Mouse (Mus musculus) hindbrain, embryonic 16.5 days (tissue): ENCODE measurements around the gene Ncoa7. TPM values are rescaled to one million over a fixed set of nuclear protein-coding genes. Genes with fewer than 3 reads are reported as not detected.

Experiments used
- ATAC-seq: fragments of 200-750 bp; cut with Nextera tagmentation; 2 replicates; pipeline ENCODE4 v1.8.0; 2017; ENCODE audit warnings: moderate TSS enrichment, moderate library complexity
- H3K27ac ChIP-seq: fragments of 300-500 bp; sonication (generic); 2 replicates; pipeline ENCODE4 v1.5.1; 2014; ENCODE audit warnings: low read depth, mild to moderate bottlenecking, control low read depth, low read length, moderate library complexity
- H3K27me3 ChIP-seq: fragments of 300-500 bp; sonication (generic); replicated peaks from 2 replicates; pipeline ENCODE4 v1.6.1; 2014; ENCODE audit warnings: low read length; ENCODE audit not compliant: control insufficient read depth, insufficient read depth
- H3K36me3 ChIP-seq: fragments of 300-500 bp; sonication (generic); 2 replicates; pipeline ENCODE4 v1.6.1; 2014; ENCODE audit warnings: mild to moderate bottlenecking, low read length, moderate library complexity, mixed read lengths; ENCODE audit not compliant: control insufficient read depth, insufficient read depth
- H3K4me1 ChIP-seq: fragments of 300-500 bp; sonication (generic); 2 replicates; pipeline ENCODE4 v1.6.1; 2014; ENCODE audit warnings: low read depth, low read length; ENCODE audit not compliant: control insufficient read depth, insufficient read depth
- H3K4me2 ChIP-seq: fragments of 300-500 bp; sonication (generic); 2 replicates; pipeline ENCODE4 v1.6.1; 2014; ENCODE audit warnings: mild to moderate bottlenecking, low read length, control low read depth, moderate library complexity
- H3K4me3 ChIP-seq: fragments of 300-500 bp; sonication (generic); 2 replicates; pipeline ENCODE4 v1.5.1; 2014; ENCODE audit warnings: mild to moderate bottlenecking, low read length, control low read depth, moderate library complexity
- H3K9ac ChIP-seq: fragments of 300-500 bp; sonication (generic); 2 replicates; pipeline ENCODE4 v1.6.1; 2014; ENCODE audit warnings: low read depth, mild to moderate bottlenecking, control low read depth, low read length, moderate library complexity
- H3K9me3 ChIP-seq: fragments of 300-500 bp; sonication (generic); 2 replicates; pipeline ENCODE4 v1.6.1; 2014; ENCODE audit warnings: mild to moderate bottlenecking, low read length, moderate library complexity; ENCODE audit not compliant: control insufficient read depth
- WGBS: fragments of 180-500 bp; shearing (Covaris S2); extraction: QIAGEN DNeasy Blood & Tissue Kit; methylation state at CpG from one replicate; pipeline ENCODE4 v1.1.7; 2014; 5-methylcytosine and 5-hydroxymethylcytosine counted together
- polyA plus RNA-seq: library from polyadenylated mRNA; unstranded; fragments of >200 nt; fragmentation: Nextera tagmentation; extraction: Ambion mirVana; gene quantifications from 2 replicates; pipeline ENCODE4 v1.2.1, GENCODE M21; 2015

Ncoa7 gene
- polyA plus RNA-seq, 1 experiment from 2014 or later, result 26.1 TPM

DNA sequence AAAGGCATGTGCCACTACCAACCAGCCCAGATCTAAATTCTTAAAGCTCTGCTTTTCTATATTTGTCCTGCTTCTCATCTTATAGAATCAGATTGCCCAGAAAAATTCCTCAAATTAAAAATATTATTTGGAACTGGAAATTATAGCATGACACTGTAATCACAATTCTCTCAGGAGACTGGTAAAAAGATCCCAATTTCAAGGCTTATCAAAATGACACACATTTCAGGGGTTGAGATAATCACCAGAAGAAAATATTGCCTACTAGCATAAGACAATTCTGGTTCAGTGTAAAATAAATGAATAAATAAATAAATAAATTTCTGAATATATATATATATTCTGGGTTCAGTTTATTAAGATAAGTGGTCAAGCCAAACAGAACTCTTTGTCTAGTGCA lies 193.5 kb downstream of the Ncoa7 start:
- no peak overlapping the region for H3K4me2 ChIP-seq
- no peaks in the 10 kb centered on the region for H3K27me3 ChIP-seq
- ATAC-seq, result no peak
- H3K4me3 ChIP-seq, result no peak overlapping the region
- H3K4me1 ChIP-seq, result no peaks in the 10 kb centered on the region
- H3K9ac ChIP-seq, result no peak overlapping the region
- H3K9me3 ChIP-seq, result no peaks in the 10 kb centered on the region
- H3K27ac ChIP-seq, result no peak overlapping the region
- H3K36me3 ChIP-seq, result peaks cover 2% of the 10 kb centered on the region; the same call in 1 of the 2 replicates

DNA sequence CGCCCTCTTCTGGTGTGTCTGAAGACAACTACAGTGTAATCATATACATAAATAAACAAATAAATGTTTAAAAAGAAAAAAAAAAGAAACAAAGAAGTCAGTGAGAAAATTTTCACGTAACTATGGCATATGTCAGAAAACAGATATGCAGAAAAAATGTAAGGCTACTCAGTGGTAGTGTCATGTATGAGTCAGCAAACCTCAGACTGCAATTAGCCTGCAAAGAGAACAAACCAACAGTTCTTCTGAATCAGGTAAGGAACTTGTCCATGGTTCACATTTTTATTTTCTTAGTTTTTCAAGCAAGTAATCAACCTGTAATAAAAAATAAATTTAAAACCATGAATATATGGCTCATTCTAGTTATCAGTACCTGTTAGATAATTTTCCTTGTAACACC lies 195.0 kb downstream of the Ncoa7 start:
- no peaks in the 10 kb centered on the region for H3K4me1 ChIP-seq
- H3K36me3 ChIP-seq, result peaks cover 2% of the 10 kb centered on the region; the same call in 1 of the 2 replicates
- 69% methylated on average over 2 of the region's 2 CpGs for WGBS
- no peak overlapping the region for H3K27ac ChIP-seq
- no peak overlapping the region for H3K4me2 ChIP-seq
- H3K27me3 ChIP-seq, result no peaks in the 10 kb centered on the region
- no peak overlapping the region for H3K9ac ChIP-seq
- H3K9me3 ChIP-seq, result no peaks in the 10 kb centered on the region
- no peak for ATAC-seq
- no peak overlapping the region for H3K4me3 ChIP-seq

DNA sequence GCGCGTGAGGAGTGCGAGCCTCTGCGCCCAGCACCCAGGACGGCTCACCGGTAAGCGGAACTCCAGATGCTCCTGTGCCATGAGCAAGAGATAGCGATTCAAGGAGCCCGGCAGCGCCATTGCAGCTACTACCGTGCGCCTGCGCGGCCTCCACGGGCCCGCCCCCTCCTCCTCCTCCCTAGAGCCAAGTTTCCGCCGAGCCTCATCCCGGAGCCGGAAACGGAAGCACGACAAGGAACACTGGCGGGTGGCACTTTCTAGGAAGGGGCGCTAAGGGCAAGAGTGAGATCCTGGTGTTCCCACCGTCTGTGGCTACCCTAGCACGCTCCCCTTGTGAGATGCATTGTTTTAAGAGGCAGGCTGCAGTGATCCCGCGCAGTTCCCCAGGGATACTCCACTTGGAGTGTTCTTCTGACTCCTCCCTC lies 202.6 kb downstream of the Ncoa7 start, which contains the start of gene Trmt11:
Gene Trmt11 (minus strand): TSS at position 208 of the 425 bp plus-strand sequence.
- peak within 1 kb of the TSS; percentile 90 for H3K4me2 ChIP-seq
- peak; percentile 98 for ATAC-seq
- H3K27me3 ChIP-seq, result no peaks in the 10 kb centered on the region
- peak within 1 kb of the TSS; percentile 84 for H3K4me3 ChIP-seq
- H3K9ac ChIP-seq, result peak within 1 kb of the TSS; percentile 89
- under 1% methylated on average over 27 of the region's 28 CpGs for WGBS
- H3K9me3 ChIP-seq, result no peaks in the 10 kb centered on the region
- peak within 1 kb of the TSS; percentile 78 for H3K27ac ChIP-seq
- H3K36me3 ChIP-seq, result peaks cover 10% of the 10 kb centered on the region
- H3K4me1 ChIP-seq, result peaks cover 17% of the 10 kb centered on the region

DNA sequence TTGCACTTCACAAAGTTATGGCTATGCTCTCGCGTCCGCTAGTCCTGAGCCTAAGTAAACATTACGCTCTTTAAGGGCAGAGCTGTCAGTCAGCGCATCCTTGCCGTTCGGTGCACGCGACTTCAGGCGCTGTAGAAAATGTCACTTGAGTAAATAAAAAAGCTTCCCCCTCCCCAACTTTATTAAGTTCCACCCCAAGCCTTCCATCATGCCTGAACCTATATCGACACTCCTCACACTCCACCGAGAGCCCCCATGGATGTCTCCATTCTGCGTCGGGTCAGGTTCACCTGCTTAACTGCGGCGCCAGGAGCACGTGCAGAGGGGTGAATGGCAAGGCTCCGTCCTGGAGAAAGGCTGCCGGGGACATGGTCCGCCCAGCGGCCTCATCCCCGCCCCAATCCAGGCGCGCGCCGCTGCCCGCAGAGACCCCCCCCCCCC lies 203.0 kb downstream of the Ncoa7 start:
- no peaks in the 10 kb centered on the region for H3K27me3 ChIP-seq
- H3K36me3 ChIP-seq, result peaks cover 13% of the 10 kb centered on the region
- no peaks in the 10 kb centered on the region for H3K9me3 ChIP-seq
- ATAC-seq, result peak; percentile 86
- H3K4me1 ChIP-seq, result peaks cover 17% of the 10 kb centered on the region
- WGBS, result under 1% methylated on average over 21 of the region's 27 CpGs
- peak overlapping the region; percentile 78 for H3K27ac ChIP-seq
- H3K9ac ChIP-seq, result peak overlapping the region; percentile 89
- peak overlapping the region; percentile 84 for H3K4me3 ChIP-seq
- H3K4me2 ChIP-seq, result peak overlapping the region; percentile 90

DNA sequence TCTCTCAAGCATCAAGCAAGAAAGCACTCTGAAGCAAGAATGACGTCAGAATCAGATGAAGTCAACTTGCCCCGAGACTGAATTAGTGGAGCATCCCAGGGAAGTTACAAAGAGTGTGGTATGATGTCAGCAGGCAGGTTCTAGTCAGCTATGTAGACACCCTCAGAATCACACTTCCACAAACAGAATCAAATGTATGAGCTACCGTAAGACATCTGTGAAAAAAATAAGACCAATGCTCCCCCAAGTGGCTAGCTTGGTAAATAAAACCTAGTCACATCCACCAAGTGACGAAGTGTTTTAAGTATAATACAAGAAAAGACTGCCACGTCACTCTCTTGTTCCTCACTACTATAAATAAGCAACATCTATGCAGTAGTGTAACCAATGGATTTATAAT lies 216.1 kb downstream of the Ncoa7 start:
- H3K36me3 ChIP-seq, result peaks cover 12% of the 10 kb centered on the region
- no peak overlapping the region for H3K4me3 ChIP-seq
- H3K9me3 ChIP-seq, result no peaks in the 10 kb centered on the region
- H3K9ac ChIP-seq, result no peak overlapping the region
- WGBS, result 56% methylated on average over 5 of the region's 5 CpGs
- ATAC-seq, result peak; percentile 45; the same call in 1 of the 2 replicates
- H3K4me2 ChIP-seq, result no peak overlapping the region
- no peak overlapping the region for H3K27ac ChIP-seq
- H3K4me1 ChIP-seq, result no peaks in the 10 kb centered on the region
- H3K27me3 ChIP-seq, result no peaks in the 10 kb centered on the region

DNA sequence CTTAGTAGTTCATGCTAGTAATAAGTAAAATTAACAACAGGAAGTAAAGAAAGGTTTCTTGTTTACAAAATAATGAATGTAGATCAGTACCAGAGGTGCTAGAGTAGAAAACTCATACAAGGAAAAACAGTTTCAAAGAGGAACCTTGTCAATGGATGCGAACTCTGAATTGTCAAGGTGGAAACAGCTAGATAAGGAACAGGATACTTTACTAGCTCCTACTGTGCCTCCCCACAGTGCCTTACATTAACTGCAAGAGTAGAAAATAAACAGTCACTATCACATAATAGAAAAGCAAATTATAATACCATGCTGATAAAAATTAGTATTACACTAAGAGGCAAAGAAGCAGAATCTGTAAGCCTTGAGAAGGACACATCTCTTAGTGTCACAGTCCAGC lies 217.4 kb downstream of the Ncoa7 start:
- no peak overlapping the region for H3K4me3 ChIP-seq

More for the DNA sequence above, 217.4 kb downstream of the Ncoa7 start:
- no peaks in the 10 kb centered on the region for H3K9me3 ChIP-seq
- H3K4me1 ChIP-seq, result no peaks in the 10 kb centered on the region
- no peak overlapping the region for H3K4me2 ChIP-seq
- H3K27me3 ChIP-seq, result no peaks in the 10 kb centered on the region
- no peak overlapping the region for H3K27ac ChIP-seq
- peaks cover 14% of the 10 kb centered on the region for H3K36me3 ChIP-seq
- 89% methylated on average over 1 of the region's 1 CpGs for WGBS
- no peak overlapping the region for H3K9ac ChIP-seq
- no peak for ATAC-seq

Other genes with a start within 250 kb of the Ncoa7 start
- 19.1 and 19.8 TPM in 2 replicates for gene Trmt11, start 202.6 kb downstream of the Ncoa7 start, polyA plus RNA-seq
- gene Hint3, start 173.7 kb downstream of the Ncoa7 start, polyA plus RNA-seq, result 17.2 and 21.2 TPM in 2 replicates
- gene Hey2, start 39.5 kb upstream of the Ncoa7 start, polyA plus RNA-seq, result 5.1 and 5.3 TPM in 2 replicates